Mouse (Mus musculus) embryo, embryonic 11 days (tissue): ENCODE results near the gene Fam192a.

Source experiments
- DNase-seq: peaks from one replicate; pipeline ENCODE4 v3.0.0-alpha.2; 2015

Fam192a gene

DNA sequence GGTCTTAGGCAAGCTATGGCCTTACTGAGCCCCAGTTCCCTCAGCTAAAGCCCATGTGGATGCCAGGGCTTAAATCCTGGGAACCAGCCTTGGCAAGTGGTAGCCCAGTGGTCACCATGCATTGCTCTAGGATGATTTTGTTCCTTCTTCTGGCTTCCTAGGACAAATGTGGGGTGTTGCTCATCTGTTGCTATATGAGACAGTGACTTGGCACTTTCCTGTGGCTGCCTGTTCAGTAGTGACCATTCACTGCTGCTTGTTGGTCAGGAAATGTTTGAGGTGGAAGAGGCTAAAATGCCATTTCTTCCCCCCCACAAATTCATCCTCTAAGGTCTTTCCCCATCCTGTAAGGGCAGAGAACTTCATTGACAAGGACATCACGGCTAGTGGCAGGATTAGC lies 32.4 kb downstream of the Fam192a start:
- no peak for DNase-seq

DNA sequence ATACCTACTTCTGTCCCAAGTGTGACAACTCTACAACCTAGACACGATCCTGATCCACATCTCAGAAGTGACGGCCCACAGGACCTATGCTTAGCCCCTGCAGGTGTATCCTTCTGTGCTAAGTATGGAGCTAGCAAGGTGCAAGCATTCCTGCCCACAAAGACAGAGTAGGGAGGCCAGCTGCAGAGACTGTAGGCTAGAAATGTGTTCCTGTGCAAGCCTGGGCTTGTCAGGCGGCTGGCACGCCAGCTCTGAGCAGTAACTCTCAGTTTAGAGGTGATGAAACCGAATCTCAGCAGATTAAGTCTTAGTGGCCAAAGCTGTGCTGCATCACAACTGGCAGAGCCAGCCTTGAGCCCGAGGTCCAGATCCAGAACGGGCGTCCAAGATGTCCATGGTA lies 33.7 kb downstream of the Fam192a start:
- DNase-seq, result no peak

DNA sequence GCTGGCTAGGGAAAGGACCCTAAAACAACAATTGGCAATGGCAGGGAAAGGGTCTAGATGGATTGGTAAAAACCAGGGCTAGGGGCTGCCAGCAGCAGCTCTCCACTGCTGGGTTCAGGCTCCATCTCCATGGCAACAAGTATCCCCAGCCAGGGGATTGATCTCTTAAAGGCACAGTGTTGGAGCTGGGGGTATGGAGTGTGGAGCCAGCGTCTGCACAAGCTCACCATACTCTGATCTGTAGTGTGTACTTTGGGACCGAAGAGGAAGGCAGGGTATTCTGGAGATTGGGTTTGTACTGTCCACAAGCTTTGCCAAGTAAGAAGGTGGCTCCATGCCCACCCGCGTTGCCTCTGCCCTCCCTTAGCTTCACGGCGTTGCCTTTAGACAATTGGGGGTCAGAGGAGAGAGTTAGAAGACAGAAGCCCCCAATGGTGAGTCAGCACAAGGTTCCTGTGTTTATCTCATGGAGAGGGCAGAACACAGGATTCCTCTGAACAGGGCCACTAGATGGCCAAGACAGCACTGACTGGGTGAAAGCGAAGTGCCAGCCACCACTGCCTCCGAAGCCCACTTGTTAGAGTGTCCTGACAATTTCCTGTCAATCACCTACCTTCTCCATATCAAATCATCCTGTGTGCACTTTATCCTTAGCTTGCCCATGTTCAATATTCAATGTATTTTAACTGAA lies 34.5 kb downstream of the Fam192a start:
- peak; percentile 64 for DNase-seq

DNA sequence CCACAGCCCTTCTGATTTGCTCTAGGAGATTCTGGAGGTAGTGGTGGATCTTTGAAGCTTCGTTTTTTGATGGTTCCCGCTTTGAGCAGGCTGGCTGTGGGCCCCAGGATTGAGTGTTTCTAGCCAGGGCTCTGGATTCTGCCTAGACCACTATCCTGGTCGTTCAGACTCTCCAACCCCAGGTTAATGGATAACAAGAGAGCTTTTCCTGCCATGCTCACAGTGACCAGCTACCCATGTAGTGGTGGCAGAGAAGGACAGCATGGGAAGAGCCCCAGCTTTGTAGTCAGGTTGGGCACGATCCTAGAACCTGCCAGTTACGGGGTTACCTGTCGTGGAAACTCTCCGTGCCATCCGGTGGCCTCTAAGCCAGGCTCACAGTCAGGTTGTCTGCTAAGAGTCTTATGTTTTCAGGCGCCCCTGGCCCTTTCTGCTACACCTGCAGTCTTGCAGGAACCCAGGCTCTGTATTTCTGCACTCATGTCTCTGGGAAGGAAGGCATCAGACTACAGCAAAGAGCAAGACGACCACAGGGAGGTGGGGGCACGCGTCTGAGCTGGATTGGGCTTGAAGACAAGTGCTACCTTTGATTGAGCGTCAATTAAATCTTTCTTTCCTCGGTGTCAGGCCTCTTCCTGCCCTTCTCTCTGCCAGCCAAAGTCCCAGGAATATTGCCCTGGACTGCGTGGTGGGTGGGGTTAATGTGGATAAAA lies 35.2 kb downstream of the Fam192a start:
- DNase-seq, result no peak

DNA sequence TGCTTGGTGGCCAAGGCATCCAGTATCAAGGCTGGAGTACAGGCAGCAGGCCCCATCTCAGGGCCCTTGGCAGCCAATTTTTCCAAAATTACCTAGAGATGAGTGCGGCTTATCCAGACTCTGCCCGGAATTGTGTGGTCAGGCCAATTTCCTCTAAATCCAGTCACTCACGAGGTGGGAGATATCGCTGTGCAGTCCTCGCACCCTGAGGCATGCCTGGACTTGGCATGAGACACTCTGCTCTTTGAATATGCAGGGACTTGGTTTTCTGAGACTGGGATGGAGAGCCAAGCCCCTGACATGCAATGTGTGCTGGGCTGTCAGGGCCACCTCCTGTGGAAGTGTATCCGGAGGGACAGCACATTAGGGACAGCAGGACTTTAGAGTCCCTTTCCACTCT lies 35.8 kb downstream of the Fam192a start:
- no peak for DNase-seq

DNA sequence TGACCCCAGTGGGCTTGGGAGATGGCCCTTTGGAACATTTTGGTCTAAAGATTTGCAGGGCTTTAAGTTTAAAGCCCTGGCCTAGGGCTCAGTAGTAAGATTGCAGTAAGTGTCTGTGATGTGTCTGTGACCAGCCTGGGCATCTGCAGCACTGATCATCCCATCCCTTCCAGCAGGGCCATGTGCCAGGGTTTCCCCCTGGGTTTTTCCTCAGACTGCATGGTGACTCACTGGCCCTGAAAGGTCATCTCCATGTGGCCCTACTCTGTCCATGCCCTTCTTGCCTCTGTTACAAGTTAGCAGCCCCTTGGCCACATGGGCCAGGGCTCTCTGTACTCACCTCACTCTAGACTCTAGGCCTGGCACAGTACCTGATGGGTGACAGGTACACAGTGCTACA lies 37.4 kb downstream of the Fam192a start:
- DNase-seq, result no peak

DNA sequence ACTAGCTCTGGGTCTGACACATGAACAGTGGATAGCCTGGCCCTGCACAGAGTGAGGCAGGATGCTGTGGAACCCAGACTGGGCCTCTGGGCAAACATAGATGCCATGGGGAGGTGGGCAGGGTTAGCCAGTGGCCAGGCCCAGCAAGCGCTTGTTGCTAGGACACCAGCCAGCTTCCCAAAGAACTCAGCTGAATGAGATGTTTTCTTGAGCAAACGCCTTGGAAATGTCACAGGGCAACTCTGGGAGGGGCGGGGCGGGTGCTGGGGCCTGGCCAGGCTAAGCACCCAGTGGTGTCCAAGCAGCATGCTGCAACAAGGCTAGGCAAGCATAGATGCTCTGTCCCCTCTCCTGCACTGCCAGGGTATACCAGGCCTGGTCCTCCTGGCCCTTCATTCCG lies 40.5 kb downstream of the Fam192a start:
- DNase-seq, result peak; percentile 51

DNA sequence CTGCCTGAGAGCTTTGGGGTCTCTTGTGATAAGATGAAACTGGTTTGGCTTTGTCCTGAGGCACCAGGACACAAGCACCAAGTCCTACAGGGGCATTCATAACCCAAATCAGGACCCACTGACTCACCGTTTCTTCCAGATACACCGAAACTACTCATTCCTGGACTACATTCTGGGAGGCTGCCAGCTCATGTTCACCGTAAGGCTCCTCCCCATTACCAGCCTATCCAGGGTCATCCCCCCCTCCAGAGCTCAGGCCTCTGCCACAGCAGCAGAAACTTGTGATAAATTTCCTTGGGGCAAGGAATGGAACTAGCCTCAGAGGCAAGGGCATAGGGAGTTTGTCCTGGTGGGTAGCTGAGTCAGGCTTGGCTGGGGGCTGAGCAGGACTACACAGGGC lies 44.5 kb downstream of the Fam192a start:
- no peak for DNase-seq

DNA sequence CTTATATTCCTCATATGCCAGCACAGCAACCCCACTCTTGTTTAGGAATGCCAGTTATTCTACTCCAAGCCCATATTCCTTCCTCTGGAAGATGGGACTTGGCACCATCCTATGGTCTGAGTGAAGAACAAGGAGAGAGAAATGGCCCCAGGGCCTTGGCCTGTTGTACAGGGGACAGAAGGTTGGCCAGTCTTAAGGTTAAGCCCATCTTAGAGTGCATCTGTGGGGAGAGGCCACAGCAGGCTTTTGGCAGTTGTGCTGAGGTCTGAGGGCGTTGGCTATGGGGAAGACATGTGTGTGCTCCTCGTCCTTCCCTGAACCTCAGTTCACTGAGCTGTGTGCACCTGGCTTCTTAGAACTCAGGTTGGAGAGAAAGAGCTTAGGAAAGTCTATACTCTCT lies 49.1 kb downstream of the Fam192a start:
- no peak for DNase-seq

DNA sequence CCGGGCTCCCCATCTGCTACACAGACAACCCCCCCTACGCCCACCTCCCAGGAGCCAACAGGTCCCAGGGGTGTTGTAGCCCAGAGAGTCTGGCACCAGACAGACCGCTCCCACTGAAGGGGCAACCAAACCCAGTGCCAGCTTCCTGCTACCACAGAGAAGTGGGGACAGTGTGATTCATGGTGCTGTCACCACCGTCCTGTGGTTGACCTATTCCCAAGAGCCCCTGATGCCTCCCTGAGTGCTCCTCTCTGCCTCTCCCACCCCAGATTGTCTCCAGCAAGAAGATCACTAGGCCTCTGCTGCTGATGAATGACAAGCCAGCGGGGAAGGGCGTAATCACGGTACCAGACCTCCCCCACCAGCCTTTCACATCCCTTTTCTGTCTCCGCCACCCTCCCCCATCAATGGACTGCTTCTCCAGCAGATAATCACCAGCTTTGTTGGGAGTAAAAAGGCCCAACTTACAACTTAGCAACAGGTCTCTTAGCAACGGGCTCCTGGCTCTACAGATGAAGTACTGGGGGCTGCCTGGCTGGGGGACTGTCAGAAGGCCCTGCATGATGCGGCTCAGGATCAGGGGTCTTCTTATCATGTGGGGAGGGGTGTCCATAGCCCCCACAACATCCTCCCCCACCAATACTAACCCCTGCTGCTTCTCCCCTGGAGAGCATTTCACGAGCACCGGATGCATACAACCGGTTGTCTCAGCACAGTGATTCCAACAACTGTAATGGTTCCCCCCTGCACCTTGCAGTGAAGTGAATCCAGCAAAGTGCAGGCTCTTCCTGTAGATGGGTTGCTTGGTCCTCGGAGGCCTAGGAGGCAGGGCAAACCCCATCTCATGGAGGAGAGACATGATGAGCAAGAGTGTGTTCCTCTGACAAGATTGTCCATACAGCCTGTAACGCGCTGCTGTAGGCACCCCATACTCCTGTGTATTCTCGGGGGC lies 50.0 kb downstream of the Fam192a start:
- DNase-seq, result peak; percentile 86

DNA sequence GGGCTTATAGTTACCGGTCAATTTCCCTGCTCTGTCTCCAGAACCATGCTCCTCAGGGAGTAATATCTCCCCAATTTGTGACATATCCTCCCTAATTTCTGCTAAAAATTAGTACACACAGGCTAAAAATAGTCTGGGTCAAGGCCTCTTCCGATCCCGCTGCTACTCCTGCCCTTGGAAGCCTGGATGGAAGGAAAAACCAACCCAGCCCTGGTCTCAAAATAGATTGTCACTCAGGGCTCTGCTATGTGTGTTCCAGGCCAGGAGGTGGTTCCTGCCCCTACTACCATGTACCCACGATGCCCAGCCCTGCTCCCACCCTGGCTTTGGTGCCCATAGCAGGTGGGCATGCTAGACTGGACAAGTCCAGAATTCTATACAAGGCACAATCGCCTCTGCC lies 51.8 kb downstream of the Fam192a start:
- no peak for DNase-seq

DNA sequence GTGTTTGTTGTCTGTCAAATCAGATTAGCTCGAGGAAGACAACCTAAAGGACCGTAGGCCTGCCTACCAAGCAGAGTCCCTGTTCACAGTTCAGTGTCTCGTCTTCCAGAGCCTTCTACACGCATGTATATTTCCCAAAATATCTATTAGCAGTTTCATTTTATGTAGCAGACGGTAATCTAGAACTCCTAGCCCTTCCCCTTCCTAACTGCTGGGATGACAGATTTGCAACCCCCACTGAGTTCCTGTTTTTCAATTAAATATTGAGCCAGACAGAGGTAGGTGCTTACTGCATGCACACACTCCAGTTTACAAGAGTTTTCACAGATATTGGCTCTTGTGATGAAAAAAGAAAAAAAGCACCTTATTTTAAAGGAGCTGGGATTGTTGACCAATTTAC lies 52.3 kb downstream of the Fam192a start:
- no peak for DNase-seq

DNA sequence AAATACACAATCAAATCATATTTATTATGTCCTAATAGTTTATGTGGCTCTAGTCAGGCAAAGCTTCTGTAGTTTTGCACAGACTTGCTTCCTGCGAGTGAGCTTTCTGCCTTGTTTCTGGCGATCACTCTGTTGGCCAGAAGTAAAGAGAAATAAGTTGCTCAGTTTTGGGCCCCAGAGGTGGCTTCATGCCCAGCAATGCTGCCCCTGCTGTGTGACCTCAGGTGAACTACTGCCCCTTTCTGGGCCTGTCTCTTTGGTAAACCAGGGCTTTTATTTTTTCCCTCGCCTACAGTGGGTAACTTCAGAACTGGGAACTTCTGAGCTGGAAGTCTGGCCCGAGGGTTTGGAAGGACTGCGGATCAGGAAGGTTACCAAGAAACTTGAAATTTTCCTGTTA lies 52.8 kb downstream of the Fam192a start:
- DNase-seq, result no peak

DNA sequence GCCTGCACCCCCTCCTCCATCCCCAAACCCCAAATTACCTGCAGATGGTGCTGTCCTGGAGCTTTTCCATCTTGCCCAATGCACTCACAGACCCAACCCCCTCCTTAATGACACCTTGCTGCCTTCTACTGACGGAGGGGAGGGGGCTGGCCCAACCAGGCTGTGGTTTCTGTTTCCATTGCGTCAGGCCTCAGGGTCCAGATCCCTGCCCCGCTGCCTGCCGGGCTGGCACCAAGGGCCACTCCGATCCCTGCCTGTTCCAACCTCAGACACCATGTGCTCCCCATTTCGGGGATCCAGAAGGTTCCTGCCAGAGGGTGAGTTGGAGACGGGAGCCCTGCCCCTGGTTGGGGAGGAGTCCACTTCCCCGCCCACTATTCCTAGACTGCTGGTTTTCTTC lies 57.8 kb downstream of the Fam192a start:
- DNase-seq, result no peak

DNA sequence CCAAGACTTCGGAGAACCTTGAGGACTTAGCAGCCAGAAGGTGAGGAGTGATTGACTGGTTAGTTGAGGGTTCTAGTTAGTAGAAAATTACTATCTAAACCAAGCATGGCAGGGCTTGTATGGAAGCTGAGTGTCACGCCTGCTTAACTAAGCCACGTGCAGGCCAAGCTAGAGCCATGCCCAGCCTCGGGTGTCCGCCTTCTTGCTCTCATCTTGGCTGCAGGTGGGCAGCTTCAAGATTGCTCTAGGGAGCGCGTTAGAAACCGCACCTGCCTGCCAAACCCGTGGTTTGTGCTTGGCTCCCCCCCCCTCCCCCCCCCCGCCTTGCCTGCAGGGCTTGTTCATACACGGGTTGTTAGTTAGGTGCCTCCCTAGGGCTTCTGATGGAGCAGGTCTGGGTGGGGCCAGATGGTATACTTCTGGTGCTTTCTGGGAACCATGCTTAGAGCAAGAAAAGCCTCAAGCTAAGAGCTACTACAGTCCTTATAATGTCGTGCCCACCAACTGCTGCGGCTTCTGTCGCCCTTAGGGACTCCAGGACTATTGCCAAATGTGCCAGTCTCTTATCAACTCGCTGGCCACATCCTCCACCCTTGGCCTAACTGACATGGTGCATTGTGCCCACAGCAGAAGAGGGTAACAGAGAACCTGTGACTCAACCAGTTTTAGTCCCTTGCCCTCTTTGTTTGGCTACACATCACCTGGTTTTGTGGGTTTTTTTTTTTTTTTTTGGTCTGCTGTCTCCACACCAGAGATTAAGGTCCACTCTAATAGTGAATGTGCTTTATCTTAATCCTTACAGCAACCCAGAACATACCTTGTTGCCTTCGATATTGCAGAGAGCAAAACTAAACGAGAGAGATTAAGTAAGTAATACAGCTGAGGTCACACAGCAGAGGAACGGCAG lies 60.7 kb downstream of the Fam192a start:
- no peak for DNase-seq

DNA sequence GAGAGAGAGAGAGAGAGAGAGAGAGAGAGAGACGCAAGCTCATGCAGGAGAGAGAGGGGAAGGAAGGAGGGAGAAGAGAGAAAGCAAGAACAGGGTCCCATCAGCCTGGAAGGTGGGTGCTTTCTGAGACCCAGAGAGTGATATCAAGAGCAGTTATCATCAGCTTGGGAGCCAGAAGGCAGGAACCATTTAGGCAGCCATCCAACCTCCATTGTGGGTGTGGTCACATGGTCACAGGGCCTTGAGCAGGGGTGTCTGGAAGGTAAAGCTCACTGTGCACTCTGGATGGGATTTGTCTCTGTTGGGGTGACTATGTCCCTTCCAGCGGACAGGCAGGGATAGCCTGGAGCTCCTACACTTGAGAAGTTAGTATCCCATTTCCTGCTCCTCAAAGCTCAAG lies 61.8 kb downstream of the Fam192a start:
- DNase-seq, result no peak

DNA sequence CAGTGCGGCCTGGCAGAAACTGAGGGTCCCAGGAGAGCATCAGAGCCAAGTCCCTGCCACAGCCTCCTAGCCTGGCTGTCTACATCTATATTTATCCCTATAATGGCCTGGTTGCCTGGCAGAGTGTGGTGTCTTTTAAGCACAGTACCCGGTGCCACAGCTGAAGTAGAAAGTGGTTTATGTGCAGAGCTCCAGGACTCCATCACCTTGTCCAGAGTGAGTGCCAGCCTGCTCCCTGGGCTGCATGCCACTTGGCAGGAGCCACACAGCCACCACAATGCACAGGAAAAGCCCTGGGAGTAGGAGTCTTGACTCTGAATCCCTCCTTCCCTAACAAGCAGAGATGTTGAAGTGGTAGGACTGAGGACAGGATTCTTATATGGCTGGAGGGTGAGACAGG lies 64.3 kb downstream of the Fam192a start:
- DNase-seq, result no peak

DNA sequence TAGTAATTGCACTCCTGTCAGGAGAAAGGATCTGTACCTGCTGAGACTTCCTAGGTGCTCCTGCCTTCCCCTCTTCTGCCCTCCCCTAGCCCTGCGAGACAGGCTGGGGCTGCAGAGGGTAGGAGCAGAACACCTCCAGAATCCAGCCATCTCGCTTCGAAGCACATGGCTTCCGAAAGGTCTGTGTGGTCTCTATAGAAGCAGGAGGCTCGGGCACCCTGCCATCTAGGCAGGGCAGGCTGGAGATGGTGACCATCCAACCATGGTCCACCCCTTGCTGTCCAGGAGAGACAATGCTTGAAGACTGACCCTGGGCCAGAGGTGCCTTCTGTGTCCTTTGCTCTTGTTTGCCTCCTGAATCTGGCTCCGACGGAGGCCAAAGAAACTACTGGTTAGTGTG lies 66.2 kb downstream of the Fam192a start:
- no peak for DNase-seq

DNA sequence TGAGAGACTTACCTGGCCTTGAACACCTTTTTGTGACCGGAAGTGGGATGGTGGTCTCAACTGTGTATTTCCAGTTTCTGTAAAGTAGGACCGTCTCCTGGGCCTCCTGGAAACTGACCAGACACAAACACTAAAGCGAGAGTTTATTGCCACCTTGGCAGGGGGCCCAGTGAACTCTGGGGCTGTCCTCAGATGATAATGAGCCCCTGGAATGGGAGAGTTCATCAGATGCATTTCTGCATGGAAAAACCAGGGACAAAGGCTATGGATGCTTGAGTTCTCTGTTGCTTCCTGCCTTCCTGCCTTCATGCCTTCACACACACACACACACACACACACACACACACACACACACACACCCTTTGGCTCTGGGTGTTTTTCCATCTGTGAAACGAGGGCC lies 67.2 kb downstream of the Fam192a start:
- DNase-seq, result no peak

DNA sequence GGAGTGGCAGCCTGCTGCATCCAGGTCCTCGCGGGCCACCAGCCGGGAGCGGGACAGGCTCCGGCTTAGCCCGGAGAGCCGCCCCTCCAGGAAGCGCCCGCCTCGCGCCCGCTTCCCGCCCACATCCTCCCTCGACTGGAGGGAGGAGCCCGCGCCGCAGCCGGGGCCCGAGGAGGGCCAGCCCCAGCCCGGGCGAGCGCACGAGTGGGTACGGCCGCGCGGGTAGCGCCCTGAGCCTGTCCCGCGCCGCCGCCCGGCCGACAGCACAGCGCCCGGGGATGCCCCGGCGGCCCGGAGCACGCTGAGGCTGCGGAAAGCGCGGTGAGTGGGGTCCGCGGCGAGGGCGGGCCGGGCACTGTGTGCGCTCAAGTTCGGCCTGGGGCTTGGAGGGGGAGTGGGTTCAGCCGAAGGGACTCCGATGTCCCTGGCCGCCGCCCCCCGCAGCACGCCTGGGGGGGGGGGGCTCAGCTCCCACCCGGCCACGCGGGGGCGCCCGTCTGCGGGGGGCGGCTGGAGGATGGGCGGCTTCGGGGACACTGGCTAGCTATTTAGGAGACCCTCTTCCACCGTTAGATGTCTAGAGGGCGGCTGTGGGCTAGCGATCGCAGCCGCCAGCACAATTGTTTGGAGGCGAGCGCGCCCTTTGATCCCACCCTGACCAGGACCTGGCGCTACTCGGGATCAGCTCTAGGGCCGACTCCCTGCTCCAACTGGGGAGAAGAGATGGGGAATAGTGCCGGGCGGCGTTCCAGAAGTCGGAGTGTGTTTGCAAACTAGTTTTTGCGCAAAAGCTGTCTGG lies 68.7 kb downstream of the Fam192a start, which contains the start of gene Cpne2:
Gene Cpne2, plus strand, starts transcription at position 118 of the 799 bp plus-strand sequence.
- peak; percentile 80 for DNase-seq

DNA sequence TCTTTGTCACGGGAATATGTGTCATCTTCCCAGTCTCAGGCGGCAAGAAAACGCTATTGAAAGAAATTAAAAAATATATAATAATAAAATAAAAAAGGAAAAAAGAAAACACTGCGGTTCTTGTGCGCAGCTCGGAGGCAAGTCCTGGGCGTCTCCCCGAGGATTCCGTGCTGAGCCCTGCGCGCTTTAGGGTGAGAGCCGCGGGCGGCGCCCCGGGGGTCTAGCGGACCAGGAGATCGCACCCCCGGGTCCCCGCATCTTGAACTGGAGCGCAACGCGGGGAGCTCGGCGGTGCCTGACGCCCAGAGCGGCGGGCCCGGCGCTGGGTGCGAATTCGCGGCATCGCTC lies 69.3 kb downstream of the Fam192a start:
- DNase-seq, result no peak

DNA sequence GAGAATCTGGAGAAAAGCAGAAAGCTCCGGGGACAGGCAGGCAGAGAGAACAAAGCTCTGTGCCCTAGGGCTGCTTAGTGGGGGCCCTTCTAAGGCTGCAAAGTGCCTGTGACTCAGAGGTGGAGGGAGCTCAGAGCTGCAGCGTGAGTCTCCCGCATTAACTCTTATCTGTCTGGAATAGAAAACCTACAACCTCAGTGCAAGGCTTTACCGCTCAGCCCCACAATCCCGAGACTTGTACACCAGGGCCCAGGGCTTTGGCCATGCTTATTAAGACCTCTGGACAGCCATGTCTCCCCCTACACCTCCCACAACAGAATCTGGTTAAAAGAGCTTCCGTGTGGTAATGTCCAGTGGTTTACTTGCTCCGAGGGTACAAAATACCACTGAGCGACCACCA lies 69.8 kb downstream of the Fam192a start:
- DNase-seq, result peak; percentile 40
